Mouse (Mus musculus): ENCODE measurements around the gene Kcnj1.

- TF ChIP-seq CTCF (conservative IDR thresholded peaks at IDR 0.05; ENCODE audit: low read length) (no peak), POU5F1 (IDR thresholded peaks at IDR 0.05; ENCODE audit: borderline replicate concordance, low read length) (no peak)
Observed at GRCm38 (mm10) chr9:32415952-32416351, 43.7 kb downstream of the Kcnj1 start.
